Mouse (Mus musculus) CH12.LX (cell line): ENCODE results near the gene Lrrc39. TPM values are rescaled to one million over a fixed set of nuclear protein-coding genes. Genes with fewer than 3 reads are reported as not detected.

ENCODE experiments used
- DNase-seq: peaks from one replicate; pipeline ENCODE4 v3.0.0-alpha.2; 2013; ENCODE audit errors: extremely low read depth
- H3K27ac ChIP-seq: 2 replicates; pipeline ENCODE4 v1.5.1; 2012; ENCODE audit warnings: low read depth, mild to moderate bottlenecking, control low read depth, moderate library complexity; ENCODE audit not compliant: insufficient read depth
- H3K27me3 ChIP-seq: replicated peaks from 2 replicates; pipeline ENCODE3; 2012; ENCODE audit warnings: inconsistent platforms
- H3K36me3 ChIP-seq, 2 experiments: replicated peaks in 1 of 2; 2 replicates each; pipeline versions ENCODE3 to v1.6.1; 2012; ENCODE audit warnings: inconsistent platforms in 1 of 2, low read length in 1 of 2, mild to moderate bottlenecking in 1 of 2, mixed read lengths in 1 of 2, moderate library complexity in 1 of 2; ENCODE audit not compliant: control insufficient read depth in 1 of 2, insufficient read depth in 1 of 2
- H3K4me1 ChIP-seq, 2 experiments: 2 replicates each; pipeline ENCODE4 v1.6.1; 2012; ENCODE audit warnings: inconsistent platforms in 1 of 2, moderate library complexity in 1 of 2; ENCODE audit not compliant: insufficient read depth in 2 of 2, control insufficient read depth in 1 of 2
- H3K4me2 ChIP-seq: 2 replicates; pipeline ENCODE4 v1.6.1; 2012; ENCODE audit warnings: low read depth, mild to moderate bottlenecking, control low read depth; ENCODE audit not compliant: poor library complexity, insufficient read depth, severe bottlenecking
- H3K4me3 ChIP-seq, 3 experiments: fragments of 150-350 bp in 1 of 3; sonication (generic) in 1 of 3; replicated peaks in 1 of 3; 2 replicates each; pipeline versions ENCODE3 to v1.5.1; 2011 to 2012; ENCODE audit warnings: low read depth in 2 of 3, low read length in 2 of 3, mild to moderate bottlenecking in 2 of 3, moderate library complexity in 2 of 3, control low read depth in 1 of 3, improper control_type of control experiment in 1 of 3, inconsistent platforms in 1 of 3, mixed read lengths in 1 of 3; ENCODE audit not compliant: poor library complexity in 1 of 3
- H3K79me2 ChIP-seq: replicated peaks from 2 replicates; pipeline ENCODE4 v1.6.1; 2012; ENCODE audit warnings: mild to moderate bottlenecking, moderate library complexity; ENCODE audit not compliant: control insufficient read depth, poor library complexity, insufficient read depth, severe bottlenecking; ENCODE audit errors: extremely low read depth
- H3K9ac ChIP-seq: 2 replicates; pipeline ENCODE4 v1.6.1; 2012; ENCODE audit warnings: low read depth, mild to moderate bottlenecking, control low read depth, moderate library complexity; ENCODE audit not compliant: insufficient read depth
- H3K9me3 ChIP-seq: replicated peaks from 2 replicates; pipeline ENCODE3; 2012; ENCODE audit warnings: low read length, inconsistent platforms, mixed read lengths
- CHD2 ChIP-seq: IDR thresholded peaks from 2 replicates; pipeline ENCODE4 v1.6.1; 2011; ENCODE audit warnings: low read length, improper control_type of control experiment
- CTCF ChIP-seq, 2 experiments: IDR thresholded peaks in 1 of 2; conservative IDR thresholded peaks in 1 of 2; 2 replicates each; pipeline ENCODE4 v1.5.1; 2011 to 2012; ENCODE audit warnings: low read depth in 2 of 2, low read length in 2 of 2, improper control_type of control experiment in 1 of 2, inconsistent platforms in 1 of 2, mild to moderate bottlenecking in 1 of 2, moderate library complexity in 1 of 2
- ELF1 ChIP-seq: IDR thresholded peaks from 2 replicates; pipeline ENCODE4 v1.6.1; 2014; ENCODE audit warnings: low read depth, mild to moderate bottlenecking, inconsistent platforms, low read length, improper control_type of control experiment
- EP300 ChIP-seq: IDR thresholded peaks from 2 replicates; pipeline ENCODE4 v1.6.1; 2011; ENCODE audit warnings: low read length, improper control_type of control experiment
- GABPA ChIP-seq: IDR thresholded peaks from 2 replicates; pipeline ENCODE4 v1.6.1; 2012; ENCODE audit warnings: low read depth, low read length, improper control_type of control experiment, inconsistent platforms; ENCODE audit not compliant: insufficient replicate concordance
- IRF4 ChIP-seq: IDR thresholded peaks from 2 replicates; pipeline ENCODE4 v1.6.1; 2014; ENCODE audit warnings: low read depth, mild to moderate bottlenecking, inconsistent platforms, low read length, improper control_type of control experiment
- KAT2A ChIP-seq: IDR thresholded peaks from 2 replicates; pipeline ENCODE4 v1.6.1; 2012; ENCODE audit warnings: low read length, improper control_type of control experiment, inconsistent platforms; ENCODE audit not compliant: insufficient replicate concordance
- MAFK ChIP-seq: IDR thresholded peaks from 2 replicates; pipeline ENCODE4 v1.6.1; 2011; ENCODE audit warnings: low read length, improper control_type of control experiment; ENCODE audit not compliant: insufficient replicate concordance
- MEF2A ChIP-seq: IDR thresholded peaks from 2 replicates; pipeline ENCODE4 v1.6.1; 2014; ENCODE audit warnings: low read depth, mild to moderate bottlenecking, inconsistent platforms, low read length, improper control_type of control experiment, borderline replicate concordance
- MYC ChIP-seq: IDR thresholded peaks from 2 replicates; pipeline ENCODE4 v1.6.1; 2011; ENCODE audit warnings: low read depth, mild to moderate bottlenecking, improper control_type of control experiment, low read length
- NELFE ChIP-seq: IDR thresholded peaks from 2 replicates; pipeline ENCODE4 v1.6.1; 2011; ENCODE audit warnings: low read depth, low read length, improper control_type of control experiment
- NRF1 ChIP-seq: IDR thresholded peaks from 2 replicates; pipeline ENCODE4 v1.6.1; 2014; ENCODE audit warnings: low read depth, mild to moderate bottlenecking, inconsistent platforms, low read length, improper control_type of control experiment, moderate library complexity
- POLR2A ChIP-seq: IDR thresholded peaks from 2 replicates; pipeline ENCODE4 v1.6.1; 2011; ENCODE audit warnings: low read depth, mild to moderate bottlenecking, improper control_type of control experiment, low read length
- RAD21 ChIP-seq: IDR thresholded peaks from 2 replicates; pipeline ENCODE4 v1.6.1; 2011; ENCODE audit warnings: low read depth, mild to moderate bottlenecking, low read length, improper control_type of control experiment, moderate library complexity
- RCOR1 ChIP-seq: conservative IDR thresholded peaks from 2 replicates; pipeline ENCODE4 v1.6.1; 2012; ENCODE audit warnings: low read depth, mild to moderate bottlenecking, inconsistent platforms, low read length, improper control_type of control experiment
- SIN3A ChIP-seq: IDR thresholded peaks from 2 replicates; pipeline ENCODE4 v1.6.1; 2012; ENCODE audit warnings: low read length, improper control_type of control experiment, inconsistent platforms
- SMC3 ChIP-seq: IDR thresholded peaks from 2 replicates; pipeline ENCODE4 v1.6.1; 2011; ENCODE audit warnings: low read depth, low read length, improper control_type of control experiment
- UBTF ChIP-seq: IDR thresholded peaks from 2 replicates; pipeline ENCODE4 v1.6.1; 2012; ENCODE audit warnings: low read depth, mild to moderate bottlenecking, inconsistent platforms, low read length, improper control_type of control experiment, moderate library complexity
- USF1 ChIP-seq: IDR thresholded peaks from 2 replicates; pipeline ENCODE4 v1.6.1; 2014; ENCODE audit warnings: low read depth, mild to moderate bottlenecking, inconsistent platforms, low read length, improper control_type of control experiment
- USF2 ChIP-seq: conservative IDR thresholded peaks from 2 replicates; pipeline ENCODE4 v1.6.1; 2011; ENCODE audit warnings: low read depth, low read length, improper control_type of control experiment
- ZKSCAN1 ChIP-seq: IDR thresholded peaks from 2 replicates; pipeline ENCODE4 v1.6.1; 2012; ENCODE audit warnings: low read depth, inconsistent platforms, low read length, improper control_type of control experiment, borderline replicate concordance
- ZMIZ1 ChIP-seq: IDR thresholded peaks from 2 replicates; pipeline ENCODE4 v1.6.1; 2012; ENCODE audit warnings: low read depth, mild to moderate bottlenecking, inconsistent platforms, low read length, improper control_type of control experiment
- dilution Hi-C: fragments of 300-500 bp; cut with MboI; formaldehyde crosslinking; loops from 2 replicates; pipeline ENCODE4 v1.14.3; 2020; ENCODE audit warnings: low sequenced_read_pairs; ENCODE audit not compliant: extremely low pct_unique_long_range_greater_than_20kb, extremely low pct_ligation_motif_present
- in situ Hi-C: fragments of 300-500 bp; cut with MboI; formaldehyde crosslinking; loops from 3 replicates; pipeline ENCODE4 v1.14.3; 2019; ENCODE audit warnings: low sequenced_read_pairs, low pct_ligation_motif_present, low pct_unique_long_range_greater_than_20kb, mixed read lengths
- polyA plus RNA-seq: library from polyadenylated mRNA; unstranded; fragments of >175 nt; gene quantifications from 2 replicates; pipeline ENCODE4 v1.2.1, GENCODE M21; 2012; ENCODE audit warnings: low read depth; ENCODE audit not compliant: insufficient read length
- total RNA-seq, 2 experiments: library from RNA; depleted of rRNA; stranded (reverse); fragments of 300-350 nt in 1 of 2; fragments of >200 nt in 1 of 2; gene quantifications; 2 replicates each; pipeline ENCODE4 v1.2.3; 2012 to 2014

Gene Lrrc39
- total and polyA plus RNA-seq, 3 experiments: 0.42 to 0.69 TPM; not detected in 1

DNA sequence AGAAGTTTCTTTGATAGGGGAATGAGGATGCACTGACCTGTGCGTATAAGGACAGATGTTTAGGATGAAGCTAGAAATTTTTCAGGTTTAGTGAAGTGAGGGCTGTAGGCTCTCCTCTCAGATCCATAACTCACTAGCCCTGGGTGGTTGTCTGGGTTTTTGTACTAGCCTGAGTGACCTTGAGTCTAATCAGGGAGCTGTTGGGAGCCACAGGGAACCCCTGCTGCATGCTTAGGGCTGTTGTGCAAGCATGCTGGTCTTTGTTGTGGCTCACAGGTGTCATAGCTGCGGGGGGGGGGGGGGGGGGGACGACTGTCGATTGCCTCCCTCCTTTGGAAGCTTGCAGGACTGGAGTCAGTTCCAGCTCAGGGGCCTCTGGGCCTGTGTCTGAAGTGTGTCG lies 33.0 kb upstream of the Lrrc39 start:
- H3K27ac ChIP-seq: no peak overlapping the region
- TF ChIP-seq NRF1 (no peak), CHD2 (no peak), POLR2A (no peak), USF2 (no peak), CTCF (conservative IDR thresholded peaks at IDR 0.05 in 1 of 2, IDR thresholded peaks at IDR 0.05 in 1 of 2; ENCODE audit: low read depth in 2 of 2, low read length in 2 of 2) (no peak), IRF4 (no peak), MEF2A (no peak), MAFK (no peak), RCOR1 (no peak), MYC (no peak), ELF1 (no peak), UBTF (no peak), ZKSCAN1 (no peak), RAD21 (no peak), SMC3 (no peak), SIN3A (no peak), EP300 (no peak), GABPA (no peak), NELFE (no peak), USF1 (no peak)
- TF ChIP-seq, all 38 proteins: peak for 0
- dilution Hi-C loops: no loop called here

DNA sequence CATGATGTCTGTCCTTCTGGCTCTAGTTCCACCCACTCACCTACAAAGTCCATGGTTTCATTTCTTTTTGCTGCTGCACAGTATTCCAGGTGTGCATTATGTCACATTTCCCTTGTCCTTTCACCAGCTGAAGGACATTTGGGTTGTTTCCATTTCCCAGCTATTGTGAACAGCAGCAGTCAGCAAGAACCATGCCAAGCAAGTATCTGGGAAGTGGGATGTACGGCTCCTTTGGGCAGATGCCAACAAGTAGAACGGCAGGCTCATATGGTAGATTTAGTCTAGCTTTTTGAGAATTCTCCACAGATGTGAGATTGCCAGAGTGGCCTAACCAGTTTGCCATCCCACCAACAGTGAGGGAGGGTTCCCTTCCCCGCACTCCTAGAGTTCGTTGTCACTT lies 31.9 kb upstream of the Lrrc39 start:
- H3K27ac ChIP-seq: no peak overlapping the region
- no peaks in the 10 kb centered on the region for H3K79me2 ChIP-seq
- no peaks in the 10 kb centered on the region for H3K9me3 ChIP-seq
- H3K4me1 ChIP-seq: no peaks in the 10 kb centered on the region
- no peaks in the 10 kb centered on the region for H3K27me3 ChIP-seq
- peaks cover 28 to 58% of the 10 kb centered on the region in 2 experiments for H3K36me3 ChIP-seq
- no peak overlapping the region for H3K4me3 ChIP-seq
- dilution Hi-C loops (no loop called here), in situ Hi-C loops (no loop called here)
- no peak overlapping the region for H3K9ac ChIP-seq
- no peak overlapping the region for H3K4me2 ChIP-seq
- TF ChIP-seq USF2: no peak
- no peak for TF ChIP-seq KAT2A
- no peak for TF ChIP-seq IRF4
- TF ChIP-seq GABPA: no peak
- TF ChIP-seq ZMIZ1: no peak
- no peak for DNase-seq

More for the DNA sequence above, 33.0 kb upstream of the Lrrc39 start:
- peaks cover 20 to 54% of the 10 kb centered on the region in 2 experiments for H3K36me3 ChIP-seq
- H3K79me2 ChIP-seq: no peaks in the 10 kb centered on the region
- no peaks in the 10 kb centered on the region for H3K9me3 ChIP-seq
- DNase-seq: no peak
- H3K4me1 ChIP-seq: no peaks in the 10 kb centered on the region
- in situ Hi-C loops: no loop called here
- H3K27me3 ChIP-seq: no peaks in the 10 kb centered on the region
- no peak overlapping the region for H3K4me3 ChIP-seq
- no peak overlapping the region for H3K9ac ChIP-seq
- no peak overlapping the region for H3K4me2 ChIP-seq
